Mouse (Mus musculus): ENCODE results near the gene Aimp1. TPM values are rescaled to one million over a fixed set of nuclear protein-coding genes. Genes with fewer than 3 reads are reported as not detected.

Gene Aimp1
- polyA plus RNA-seq, 1 experiment from 2014 or later = 78.0 TPM

- H3K4me3 ChIP-seq = no peak overlapping the region
- H3K9ac ChIP-seq = no peak overlapping the region
- no peaks in the 10 kb centered on the region for H3K36me3 ChIP-seq
- H3K27ac ChIP-seq = no peak overlapping the region
- H3K4me1 ChIP-seq = no peaks in the 10 kb centered on the region
- H3K27me3 ChIP-seq = no peaks in the 10 kb centered on the region
- H3K4me2 ChIP-seq (replicated peaks) = no peak overlapping the region
- WGBS = 83% methylated on average over 5 of the region's 5 CpGs
- no peak for ATAC-seq (ENCODE audit: low FRiP score, low read depth)
- H3K9me3 ChIP-seq = no peaks in the 10 kb centered on the region
Observed at GRCm38 (mm10) chr3:132650191-132650590, 34.0 kb downstream of the Aimp1 start.

GRCm38 (mm10) chr3:132649368-132649767, 34.8 kb downstream of the Aimp1 start:
- H3K4me1 ChIP-seq = no peaks in the 10 kb centered on the region
- H3K4me3 ChIP-seq = no peak overlapping the region
- H3K27ac ChIP-seq = no peak overlapping the region
- WGBS = 89% methylated on average over 7 of the region's 7 CpGs
- ATAC-seq (ENCODE audit: low FRiP score, low read depth) = no peak
- H3K9ac ChIP-seq = no peak overlapping the region
- H3K27me3 ChIP-seq = no peaks in the 10 kb centered on the region
- H3K9me3 ChIP-seq = no peaks in the 10 kb centered on the region
- H3K4me2 ChIP-seq (replicated peaks) = no peak overlapping the region
- no peaks in the 10 kb centered on the region for H3K36me3 ChIP-seq

- ATAC-seq (ENCODE audit: low FRiP score, low read depth) = no peak
- Histone ChIP-seq H3K4me1 (no peaks in the 10 kb centered on the region), H3K27me3 (no peaks in the 10 kb centered on the region), H3K9ac (no peak overlapping the region), H3K36me3 (no peaks in the 10 kb centered on the region), H3K4me2 (replicated peaks) (no peak overlapping the region), H3K27ac (no peak overlapping the region), H3K9me3 (no peaks in the 10 kb centered on the region), H3K4me3 (no peak overlapping the region)
- WGBS = 56% methylated on average over 1 of the region's 1 CpGs
Observed at GRCm38 (mm10) chr3:132646814-132647213, 37.4 kb downstream of the Aimp1 start.

GRCm38 (mm10) chr3:132644071-132644470, 40.1 kb downstream of the Aimp1 start:
- Histone ChIP-seq H3K27me3 (no peaks in the 10 kb centered on the region), H3K9me3 (no peaks in the 10 kb centered on the region), H3K27ac (no peak overlapping the region), H3K4me1 (no peaks in the 10 kb centered on the region), H3K4me3 (no peak overlapping the region), H3K36me3 (no peaks in the 10 kb centered on the region), H3K9ac (no peak overlapping the region), H3K4me2 (replicated peaks) (no peak overlapping the region)
- no peak for ATAC-seq (ENCODE audit: low FRiP score, low read depth)
- 82% methylated on average over 4 of the region's 4 CpGs for WGBS

GRCm38 (mm10) chr3:132637080-132637479, 47.1 kb downstream of the Aimp1 start:
- 90% methylated on average over 3 of the region's 3 CpGs for WGBS
- no peak overlapping the region for H3K4me3 ChIP-seq

GRCm38 (mm10) chr3:132633261-132633660, 50.9 kb downstream of the Aimp1 start:
- no peaks in the 10 kb centered on the region for H3K9me3 ChIP-seq
- H3K4me3 ChIP-seq = no peak overlapping the region
- no peak overlapping the region for H3K9ac ChIP-seq
- no peaks in the 10 kb centered on the region for H3K27me3 ChIP-seq
- ATAC-seq (ENCODE audit: low FRiP score, low read depth) = no peak
- H3K4me2 ChIP-seq (replicated peaks) = no peak overlapping the region
- H3K4me1 ChIP-seq = no peaks in the 10 kb centered on the region; the same call in 1 of the 2 replicates
- no peak overlapping the region for H3K27ac ChIP-seq
- no peaks in the 10 kb centered on the region for H3K36me3 ChIP-seq
- 76% methylated on average over 2 of the region's 2 CpGs for WGBS

More at GRCm38 (mm10) chr3:132637080-132637479, 47.1 kb downstream of the Aimp1 start:
- no peaks in the 10 kb centered on the region for H3K9me3 ChIP-seq
- no peak overlapping the region for H3K9ac ChIP-seq
- ATAC-seq (ENCODE audit: low FRiP score, low read depth) = no peak
- H3K27me3 ChIP-seq = no peaks in the 10 kb centered on the region
- H3K36me3 ChIP-seq = no peaks in the 10 kb centered on the region
- H3K4me2 ChIP-seq (replicated peaks) = no peak overlapping the region
- H3K27ac ChIP-seq = no peak overlapping the region
- no peaks in the 10 kb centered on the region for H3K4me1 ChIP-seq

- H3K4me2 ChIP-seq (replicated peaks) = no peak within 1 kb of the TSS
- no peaks in the 10 kb centered on the region for H3K27me3 ChIP-seq
- 87% methylated on average over 11 of the region's 11 CpGs for WGBS
- H3K27ac ChIP-seq = no peak within 1 kb of the TSS
- H3K36me3 ChIP-seq = no peaks in the 10 kb centered on the region
- no peaks in the 10 kb centered on the region for H3K9me3 ChIP-seq
- no peak for ATAC-seq (ENCODE audit: low FRiP score, low read depth)
- H3K9ac ChIP-seq = no peak within 1 kb of the TSS
- H3K4me3 ChIP-seq = no peak within 1 kb of the TSS
- H3K4me1 ChIP-seq = no peaks in the 10 kb centered on the region; the same call in 1 of the 2 replicates
Observed at GRCm38 (mm10) chr3:132629601-132630239, 54.5 kb downstream of the Aimp1 start, which contains the start of gene Gimd1. Gimd1 (plus strand) TSS chr3:132629820.

- no peak overlapping the region for H3K4me3 ChIP-seq
- no peak for ATAC-seq (ENCODE audit: low FRiP score, low read depth)
- H3K4me1 ChIP-seq = no peaks in the 10 kb centered on the region; the same call in 1 of the 2 replicates
- H3K9ac ChIP-seq = no peak overlapping the region
- no peaks in the 10 kb centered on the region for H3K27me3 ChIP-seq
- no peaks in the 10 kb centered on the region for H3K36me3 ChIP-seq
- no peak overlapping the region for H3K4me2 ChIP-seq (replicated peaks)
- WGBS = 43% methylated on average over 8 of the region's 8 CpGs
- no peak overlapping the region for H3K27ac ChIP-seq
- H3K9me3 ChIP-seq = no peaks in the 10 kb centered on the region
Observed at GRCm38 (mm10) chr3:132628741-132629140, 55.4 kb downstream of the Aimp1 start.

Other genes with a start within 250 kb of the Aimp1 start
- not detected in 2 replicates for gene Gimd1, start 54.5 kb downstream of the Aimp1 start, polyA plus RNA-seq (2015; fragmentation: Nextera tagmentation; extraction: Ambion mirVana)
- 30.9 and 31.1 TPM in 2 replicates for gene Tbck, start 226 bp downstream of the Aimp1 start, polyA plus RNA-seq (2015; fragmentation: Nextera tagmentation; extraction: Ambion mirVana)